Mouse (Mus musculus) MEL (cell line): ENCODE data around the gene Cdr2l. TPM values are rescaled to one million over a fixed set of nuclear protein-coding genes. Genes with fewer than 3 reads are reported as not detected.
A peak's percentile ranks its signal among the peaks of the same experiment; 100 is the strongest.

ENCODE experiments used
- DNase-seq: peaks from one replicate; pipeline ENCODE4 v3.0.0; 2011; ENCODE audit warnings: low read depth, low spot score
- H3K27ac ChIP-seq: 2 replicates; pipeline ENCODE4 v1.5.1; 2012; ENCODE audit warnings: low read depth, mild to moderate bottlenecking, control low read depth, low read length, moderate library complexity; ENCODE audit not compliant: control insufficient read depth
- H3K27me3 ChIP-seq, 2 experiments: fragments of 150-350 bp in 1 of 2; sonication (generic) in 1 of 2; 2 replicates each; pipeline ENCODE4 v1.6.1; 2012; ENCODE audit warnings: low read length in 2 of 2, mild to moderate bottlenecking in 2 of 2, improper control_type of control experiment in 1 of 2, moderate library complexity in 1 of 2; ENCODE audit not compliant: insufficient read depth in 2 of 2, control insufficient read depth in 1 of 2
- H3K36me3 ChIP-seq, 2 experiments: 2 replicates each; pipeline ENCODE4 v1.6.1; 2012 to 2014; ENCODE audit warnings: low read length in 2 of 2, improper control_type of control experiment in 1 of 2, inconsistent platforms in 1 of 2, mild to moderate bottlenecking in 1 of 2; ENCODE audit not compliant: insufficient read depth in 2 of 2, control insufficient read depth in 1 of 2
- H3K4me1 ChIP-seq, 2 experiments: fragments of 150-350 bp in 1 of 2; sonication (generic) in 1 of 2; 2 replicates each; pipeline ENCODE4 v1.6.1; 2012; ENCODE audit warnings: low read length in 2 of 2, improper control_type of control experiment in 1 of 2, mild to moderate bottlenecking in 1 of 2; ENCODE audit not compliant: insufficient read depth in 2 of 2, control insufficient read depth in 1 of 2
- H3K4me3 ChIP-seq, 2 experiments: fragments of 150-350 bp in 1 of 2; sonication (generic) in 1 of 2; 2 replicates each; pipeline ENCODE4 v1.5.1; 2012; ENCODE audit warnings: low read depth in 2 of 2, low read length in 2 of 2, mild to moderate bottlenecking in 2 of 2, moderate library complexity in 2 of 2, control low read depth in 1 of 2, improper control_type of control experiment in 1 of 2; ENCODE audit not compliant: control insufficient read depth in 1 of 2, insufficient read depth in 1 of 2
- H3K79me2 ChIP-seq: 2 replicates; pipeline ENCODE4 v1.6.1; 2012; ENCODE audit warnings: mild to moderate bottlenecking, low read length, moderate library complexity; ENCODE audit not compliant: control insufficient read depth, poor library complexity, insufficient read depth
- H3K9ac ChIP-seq: 2 replicates; pipeline ENCODE4 v1.6.1; 2012; ENCODE audit warnings: low read depth, mild to moderate bottlenecking, control low read depth, low read length, moderate library complexity; ENCODE audit not compliant: control insufficient read depth, poor library complexity, severe bottlenecking
- H3K9me3 ChIP-seq: fragments of 150-350 bp; sonication (generic); replicated peaks from 2 replicates; pipeline ENCODE4 v1.6.1; 2012; ENCODE audit warnings: mild to moderate bottlenecking, low read length, improper control_type of control experiment, moderate library complexity; ENCODE audit not compliant: insufficient read depth
- CHD1 ChIP-seq: IDR thresholded peaks from 2 replicates; pipeline ENCODE4 v1.6.1; 2012; ENCODE audit warnings: low read depth, mild to moderate bottlenecking, inconsistent platforms, low read length, improper control_type of control experiment
- ELF1 ChIP-seq: IDR thresholded peaks from 2 replicates; pipeline ENCODE4 v1.6.1; 2014; ENCODE audit warnings: low read depth, mild to moderate bottlenecking, inconsistent platforms, low read length, improper control_type of control experiment, moderate library complexity
- EP300 ChIP-seq, 2 experiments: IDR thresholded peaks; 2 replicates each; pipeline ENCODE4 v1.6.1; 2011; ENCODE audit warnings: improper control_type of control experiment in 2 of 2, low read length in 2 of 2, low read depth in 1 of 2, mild to moderate bottlenecking in 1 of 2
- ETS1 ChIP-seq: IDR thresholded peaks from 2 replicates; pipeline ENCODE4 v1.6.1; 2012; ENCODE audit warnings: low read depth, mild to moderate bottlenecking, inconsistent platforms, low read length, improper control_type of control experiment, moderate library complexity
- GABPA ChIP-seq: IDR thresholded peaks from 2 replicates; pipeline ENCODE4 v1.6.1; 2012; ENCODE audit warnings: low read depth, mild to moderate bottlenecking, inconsistent platforms, low read length, improper control_type of control experiment, moderate library complexity
- GATA1 ChIP-seq: IDR thresholded peaks from 2 replicates; pipeline ENCODE4 v1.6.1; 2011; ENCODE audit warnings: low read depth, low read length, improper control_type of control experiment
- HCFC1 ChIP-seq: IDR thresholded peaks from 2 replicates; pipeline ENCODE4 v1.6.1; 2012; ENCODE audit warnings: low read depth, mild to moderate bottlenecking, inconsistent platforms, low read length, improper control_type of control experiment, moderate library complexity
- JUND ChIP-seq: IDR thresholded peaks from 2 replicates; pipeline ENCODE4 v1.6.1; 2011; ENCODE audit warnings: low read depth, mild to moderate bottlenecking, improper control_type of control experiment, low read length
- MAFK ChIP-seq: IDR thresholded peaks from 2 replicates; pipeline ENCODE4 v1.6.1; 2011; ENCODE audit warnings: low read depth, mild to moderate bottlenecking, low read length, improper control_type of control experiment, borderline replicate concordance
- MEF2A ChIP-seq: IDR thresholded peaks from 2 replicates; pipeline ENCODE4 v1.6.1; 2014; ENCODE audit warnings: low read depth, mild to moderate bottlenecking, inconsistent platforms, low read length, improper control_type of control experiment; ENCODE audit not compliant: poor library complexity, insufficient replicate concordance, severe bottlenecking; ENCODE audit errors: extremely low read depth
- MXI1 ChIP-seq: IDR thresholded peaks from 2 replicates; pipeline ENCODE4 v1.6.1; 2011; ENCODE audit warnings: mild to moderate bottlenecking, low read depth, low read length, improper control_type of control experiment
- MYB ChIP-seq: IDR thresholded peaks from 2 replicates; pipeline ENCODE4 v1.6.1; 2011; ENCODE audit warnings: mild to moderate bottlenecking, low read depth, low read length, improper control_type of control experiment
- MYC ChIP-seq: IDR thresholded peaks from 2 replicates; pipeline ENCODE4 v1.6.1; 2011; ENCODE audit warnings: low read depth, mild to moderate bottlenecking, low read length, improper control_type of control experiment, moderate library complexity
- NELFE ChIP-seq: IDR thresholded peaks from 2 replicates; pipeline ENCODE4 v1.6.1; 2011; ENCODE audit warnings: low read depth, low read length, improper control_type of control experiment
- NRF1 ChIP-seq: IDR thresholded peaks from 2 replicates; pipeline ENCODE4 v1.6.1; 2014; ENCODE audit warnings: low read depth, mild to moderate bottlenecking, inconsistent platforms, low read length, improper control_type of control experiment, moderate library complexity; ENCODE audit not compliant: poor library complexity, insufficient read depth, severe bottlenecking
- POLR2AphosphoS2 ChIP-seq: IDR thresholded peaks from 2 replicates; pipeline ENCODE4 v1.6.1; 2011; ENCODE audit warnings: low read length, improper control_type of control experiment
- POLR2AphosphoS5 ChIP-seq: IDR thresholded peaks from 2 replicates; pipeline ENCODE4 v1.6.1; 2012; ENCODE audit warnings: low read depth, borderline replicate concordance, mild to moderate bottlenecking, inconsistent platforms, low read length, moderate library complexity, mixed read lengths
- RCOR1 ChIP-seq: IDR thresholded peaks from 2 replicates; pipeline ENCODE4 v1.6.1; 2012; ENCODE audit warnings: low read depth, mild to moderate bottlenecking, inconsistent platforms, low read length, improper control_type of control experiment
- SIN3A ChIP-seq: IDR thresholded peaks from 2 replicates; pipeline ENCODE4 v1.6.1; 2012; ENCODE audit warnings: low read length, improper control_type of control experiment, inconsistent platforms
- TBP ChIP-seq: IDR thresholded peaks from 2 replicates; pipeline ENCODE4 v1.8.0; 2011; ENCODE audit warnings: low read depth, low read length, improper control_type of control experiment
- TCF12 ChIP-seq: IDR thresholded peaks from 2 replicates; pipeline ENCODE4 v1.6.1; 2014; ENCODE audit warnings: low read depth, mild to moderate bottlenecking, inconsistent platforms, low read length, improper control_type of control experiment, moderate library complexity
- USF1 ChIP-seq: IDR thresholded peaks from 2 replicates; pipeline ENCODE4 v1.6.1; 2014; ENCODE audit warnings: low read depth, mild to moderate bottlenecking, inconsistent platforms, low read length, improper control_type of control experiment, moderate library complexity
- USF2 ChIP-seq, 2 experiments: IDR thresholded peaks; 2 replicates each; pipeline ENCODE4 v1.6.1; 2011 to 2012; ENCODE audit warnings: improper control_type of control experiment in 2 of 2, low read length in 2 of 2, borderline replicate concordance in 1 of 2, inconsistent platforms in 1 of 2, low read depth in 1 of 2, mild to moderate bottlenecking in 1 of 2; ENCODE audit not compliant: insufficient read depth in 1 of 2
- ZC3H11A ChIP-seq: IDR thresholded peaks from 2 replicates; pipeline ENCODE4 v1.6.1; 2012; ENCODE audit warnings: low read depth, mild to moderate bottlenecking, inconsistent platforms, low read length, improper control_type of control experiment
- ZMIZ1 ChIP-seq: IDR thresholded peaks from 2 replicates; pipeline ENCODE4 v1.6.1; 2012; ENCODE audit warnings: low read depth, mild to moderate bottlenecking, inconsistent platforms, low read length, improper control_type of control experiment, moderate library complexity
- ZNF384 ChIP-seq: IDR thresholded peaks from 2 replicates; pipeline ENCODE4 v1.6.1; 2012; ENCODE audit warnings: low read depth, mild to moderate bottlenecking, inconsistent platforms, low read length, improper control_type of control experiment
- polyA plus RNA-seq, 2 experiments: library from polyadenylated mRNA; stranded (reverse) in 1 of 2; unstranded in 1 of 2; fragments of >175 nt in 1 of 2; fragments of >200 nt in 1 of 2; gene quantifications; 2 replicates each; pipeline versions ENCODE4 v1.2.1 to v1.2.4; 2012; ENCODE audit warnings: low replicate concordance in 2 of 2, low read depth in 1 of 2; ENCODE audit not compliant: insufficient read length in 2 of 2, insufficient read depth in 1 of 2, missing spikeins in 1 of 2
- total RNA-seq: library from RNA; depleted of rRNA; stranded (reverse); fragments of 300-350 nt; gene quantifications from 2 replicates; pipeline ENCODE4 v1.2.3, GENCODE M21; 2012

Gene Cdr2l
- total and polyA plus RNA-seq, 3 experiments, result 5.2 to 8.2 TPM; not detected in 1

DNA sequence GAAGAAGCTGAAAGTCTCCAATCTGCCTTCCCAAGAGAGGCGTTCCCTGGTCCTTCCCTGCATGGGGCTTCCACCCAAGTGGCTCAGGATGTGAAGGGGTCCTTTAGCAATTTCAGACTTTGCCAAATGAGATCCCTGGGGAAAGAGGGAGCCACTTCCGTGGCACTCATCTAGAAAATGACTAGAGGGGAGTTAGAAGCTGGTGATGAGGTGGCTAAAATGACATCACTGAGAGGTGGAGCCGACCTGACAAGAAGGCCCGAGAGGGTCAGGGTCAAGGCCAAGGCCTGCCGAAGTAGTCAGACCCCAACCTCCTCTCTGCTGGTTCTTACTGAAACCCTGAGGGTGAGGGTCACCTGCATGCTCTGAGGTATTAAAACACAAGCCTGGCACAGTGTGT, 1.2 kb downstream of the Cdr2l start:
- H3K79me2 ChIP-seq, result peaks cover 4% of the 10 kb centered on the region; the same call in 1 of the 2 replicates
- H3K36me3 ChIP-seq, result peaks cover 0 to 9% of the 10 kb centered on the region in 2 experiments; a peak in 2 of 4 replicates
- H3K4me1 ChIP-seq, result peaks cover 8 to 22% of the 10 kb centered on the region in 2 experiments; a peak in 3 of 4 replicates
- peak overlapping the region; percentile 84 to 88 for H3K4me3 ChIP-seq
- no peak for TF ChIP-seq MEF2A
- TF ChIP-seq POLR2AphosphoS5, result no peak
- no peak for TF ChIP-seq GABPA
- TF ChIP-seq NRF1, result no peak
- no peak for TF ChIP-seq MXI1
- no peak for TF ChIP-seq GATA1
- no peak for TF ChIP-seq USF1
- TF ChIP-seq JUND, result no peak
- TF ChIP-seq MYC, result no peak
- no peak for TF ChIP-seq HCFC1
- TF ChIP-seq NELFE, result no peak
- TF ChIP-seq ZMIZ1, result no peak
- no peak for TF ChIP-seq ZC3H11A
- H3K9me3 ChIP-seq, result no peaks in the 10 kb centered on the region
- H3K9ac ChIP-seq, result peak overlapping the region; percentile 83; the same call in 1 of the 2 replicates
- DNase-seq, result peak; percentile 32
- no peak overlapping the region for H3K27ac ChIP-seq
- H3K27me3 ChIP-seq, result no peaks in the 10 kb centered on the region

DNA sequence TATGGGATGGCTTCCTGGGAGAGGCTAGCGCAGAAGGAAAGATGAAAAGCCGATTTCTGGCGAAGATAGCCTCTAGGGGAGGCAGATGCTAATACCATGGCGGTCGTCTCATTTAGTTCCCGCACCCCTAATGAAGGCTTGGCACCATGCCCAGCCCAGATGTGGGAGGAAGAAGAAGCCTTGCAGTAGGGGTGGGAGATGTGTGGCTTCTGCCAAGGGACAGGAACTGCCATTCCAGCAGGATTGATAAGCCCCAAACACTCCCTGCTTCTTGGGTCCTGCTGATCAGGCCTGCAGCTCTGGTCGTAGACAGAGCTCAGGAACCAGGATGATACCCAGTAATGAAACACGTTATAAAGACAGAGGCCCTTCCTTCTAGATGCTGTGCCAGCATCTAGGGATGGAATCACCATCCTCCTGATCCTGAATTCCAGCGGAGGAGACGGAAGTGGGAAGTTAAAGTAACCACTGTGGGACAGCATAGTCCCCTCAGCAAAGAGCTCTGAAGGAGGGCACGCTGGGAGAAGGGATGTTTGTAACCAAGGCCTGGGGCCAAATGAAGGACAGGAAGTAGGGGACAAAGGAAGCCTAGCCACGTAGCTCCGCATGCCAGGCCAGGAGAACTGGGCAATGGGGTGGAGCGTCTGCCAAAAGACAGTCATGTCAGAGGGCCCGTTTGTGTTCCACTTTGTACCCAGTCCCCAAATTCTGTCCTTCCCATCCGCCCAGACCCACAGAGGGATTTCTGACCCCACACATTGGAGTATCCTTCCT, 2.2 kb downstream of the Cdr2l start:
- H3K36me3 ChIP-seq, result peaks cover 0 to 9% of the 10 kb centered on the region in 2 experiments; a peak in 2 of 4 replicates
- H3K4me1 ChIP-seq, result peaks cover 8 to 22% of the 10 kb centered on the region in 2 experiments; a peak in 3 of 4 replicates
- DNase-seq, result peak; percentile 93
- peak overlapping the region; percentile 28 for H3K9ac ChIP-seq
- no peaks in the 10 kb centered on the region for H3K27me3 ChIP-seq
- peak overlapping the region in 1 of 2 experiments; percentile 4; a peak in 2 of 4 replicates for H3K4me3 ChIP-seq
- peak overlapping the region; percentile 6; the same call in 1 of the 2 replicates for H3K27ac ChIP-seq
- peaks cover 4% of the 10 kb centered on the region; the same call in 1 of the 2 replicates for H3K79me2 ChIP-seq
- H3K9me3 ChIP-seq, result no peaks in the 10 kb centered on the region
- TF ChIP-seq MAFK (no peak), CHD1 (no peak), JUND (no peak), HCFC1 (0 out of 2 replicates have a peak, but pooled peaks have one; percentile 34), ETS1 (peak; percentile 73), MEF2A (no peak), ELF1 (peak; percentile 55; the same call in 1 of the 2 replicates), ZNF384 (no peak), SIN3A (peak; percentile 70; the same call in 1 of the 2 replicates), GATA1 (peak; percentile 72), TBP (0 out of 2 replicates have a peak, but pooled peaks have one; percentile 54), USF2 (IDR thresholded peaks at IDR 0.05; ENCODE audit: borderline replicate concordance in 1 of 2, insufficient read depth in 1 of 2, low read depth in 1 of 2, low read length in 2 of 2) (no peak), NRF1 (no peak), EP300 (IDR thresholded peaks at IDR 0.05; ENCODE audit: low read depth in 1 of 2, low read length in 2 of 2) (peak; percentile 64 to 72), MYB (0 out of 2 replicates have a peak, but pooled peaks have one; percentile 6), MYC (peak; percentile 23; the same call in 1 of the 2 replicates), POLR2AphosphoS2 (no peak), RCOR1 (peak; percentile 59), MXI1 (peak; percentile 30; the same call in 1 of the 2 replicates), TCF12 (peak; percentile 61)
